Mouse (Mus musculus): ENCODE results near the gene Sept9.

GRCm38 (mm10) chr11:117393715-117394114 lies 194.3 kb downstream of the Sept9 start:
- no peak for TF ChIP-seq CTCF (IDR thresholded peaks at IDR 0.05; ENCODE audit: insufficient read depth, low read depth, low read length)
- no peak for TF ChIP-seq POLR2A (IDR thresholded peaks at IDR 0.05; ENCODE audit: insufficient read depth, low read depth, low read length)
